ENCODE assay signal across 16 mouse cellular contexts in the genomic region with DNA sequence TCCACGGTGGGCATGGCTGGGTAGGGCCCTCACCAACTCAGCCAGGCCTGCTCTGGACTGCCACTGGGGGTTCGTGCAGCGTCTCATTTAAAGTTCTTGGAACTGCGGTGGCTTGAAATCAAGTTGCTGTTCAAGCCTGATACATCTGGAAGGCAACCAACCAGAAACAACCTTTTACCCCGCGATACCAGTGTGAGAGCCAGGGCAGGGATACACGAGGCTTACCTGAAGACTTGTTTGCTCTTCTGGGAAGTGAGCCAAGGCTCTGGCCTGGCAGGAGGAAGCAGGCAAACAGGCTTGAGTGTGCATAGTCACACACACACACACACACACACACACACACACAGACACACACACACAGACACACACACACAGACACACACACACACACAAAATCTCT. TPM values are rescaled to one million over a fixed set of nuclear protein-coding genes. Genes with fewer than 3 reads are reported as not detected.
DNase-seq lines count a peak whose midpoint lies in the region; ATAC-seq lines count a peak whose summit lies in the region.
"Had no signal": no experiment of that assay in that cellular context is flagged by ENCODE, and none has a peak within 500 bp of the region (broad histone marks: within the 10 kb centered on the region; RNA-seq: fewer than 3 reads in every experiment).

Gene Slc22a1, minus strand, starts transcription at position 184 of the 400 bp plus-strand sequence.

- peaks cover 15% of the 10 kb centered on the region for H3K36me3 ChIP-seq in heart, embryonic 13.5 days
- H3K36me3 ChIP-seq in heart, embryonic 11.5 days (ENCODE audit: control insufficient read depth, insufficient read depth, low read length) = peaks cover under 1% of the 10 kb centered on the region; the same call in 1 of the 2 replicates
- peaks cover 10% of the 10 kb centered on the region for H3K36me3 ChIP-seq in lung, embryonic 15.5 days
- H3K36me3 ChIP-seq in midbrain, embryonic 16.5 days (ENCODE audit: control insufficient read depth, insufficient read depth, low read length) = no peaks in the 10 kb centered on the region; the same call in 1 of the 2 replicates
- H3K36me3 ChIP-seq: liver, embryonic 15.5 days; midbrain, embryonic 15.5 days had no signal

- ATAC-seq in heart, embryonic 13.5 days (ENCODE audit: extremely low read depth, insufficient number of reproducible peaks, low FRiP score, low TSS enrichment) = no peak
- no peak for ATAC-seq in heart, embryonic 11.5 days (replicated peaks; ENCODE audit: insufficient number of reproducible peaks, low FRiP score, low TSS enrichment)
- peak; percentile 48; the same call in 1 of the 2 replicates for ATAC-seq in lung, embryonic 15.5 days (ENCODE audit: borderline replicate concordance, extremely low read depth, low FRiP score, low TSS enrichment)
- ATAC-seq in midbrain, embryonic 16.5 days = no peak
- ATAC-seq: forebrain, embryonic 14.5 days; midbrain, embryonic 15.5 days had no signal

- no peaks in the 10 kb centered on the region for H3K4me1 ChIP-seq in heart, embryonic 13.5 days
- H3K4me1 ChIP-seq in heart, embryonic 11.5 days (ENCODE audit: control insufficient read depth, insufficient read depth, low read length) = no peaks in the 10 kb centered on the region; the same call in 1 of the 2 replicates
- H3K4me1 ChIP-seq in lung, embryonic 15.5 days = no peaks in the 10 kb centered on the region
- H3K4me1 ChIP-seq in midbrain, embryonic 16.5 days (ENCODE audit: control insufficient read depth, insufficient read depth, low read length) = no peaks in the 10 kb centered on the region
- H3K4me1 ChIP-seq: midbrain, embryonic 15.5 days; neural tube, embryonic 15.5 days had no signal

- H3K9ac ChIP-seq in heart, embryonic 13.5 days = no peak within 1 kb of the TSS
- H3K9ac ChIP-seq in heart, embryonic 11.5 days (ENCODE audit: low read depth, low read length) = no peak within 1 kb of the TSS
- no peak within 1 kb of the TSS for H3K9ac ChIP-seq in lung, embryonic 15.5 days
- H3K9ac ChIP-seq in midbrain, embryonic 16.5 days (ENCODE audit: low read depth, low read length) = no peak within 1 kb of the TSS
- H3K9ac ChIP-seq: liver, embryonic 15.5 days; midbrain, embryonic 15.5 days; neural tube, embryonic 15.5 days had no signal

- H3K27ac ChIP-seq in heart, embryonic 13.5 days (replicated peaks) = no peak within 1 kb of the TSS
- H3K27ac ChIP-seq in heart, embryonic 11.5 days (ENCODE audit: low read depth, low read length) = no peak within 1 kb of the TSS
- peak within 1 kb of the TSS; percentile 68 for H3K27ac ChIP-seq in lung, embryonic 15.5 days
- H3K27ac ChIP-seq in midbrain, embryonic 16.5 days (ENCODE audit: low read length) = no peak within 1 kb of the TSS
- H3K27ac ChIP-seq: liver, embryonic 15.5 days; midbrain, embryonic 15.5 days; neural tube, embryonic 15.5 days had no signal

- no peaks in the 10 kb centered on the region for H3K27me3 ChIP-seq in heart, embryonic 13.5 days (replicated peaks)
- H3K27me3 ChIP-seq in heart, embryonic 11.5 days (ENCODE audit: control insufficient read depth, insufficient read depth, low read length) = no peaks in the 10 kb centered on the region
- H3K27me3 ChIP-seq in lung, embryonic 15.5 days = no peaks in the 10 kb centered on the region
- no peaks in the 10 kb centered on the region for H3K27me3 ChIP-seq in midbrain, embryonic 16.5 days (ENCODE audit: control insufficient read depth, insufficient read depth, low read depth, low read length)
- H3K27me3 ChIP-seq: liver, embryonic 15.5 days; midbrain, embryonic 15.5 days; neural tube, embryonic 15.5 days had no signal

- 77% methylated on average over 7 of the region's 7 CpGs for WGBS in heart, embryonic 13.5 days
- 86% methylated on average over 7 of the region's 7 CpGs for WGBS in heart, embryonic 11.5 days (ENCODE audit: insufficient replicate concordance)
- WGBS in lung, embryonic 15.5 days = 67% methylated on average over 7 of the region's 7 CpGs
- WGBS in midbrain, embryonic 16.5 days = 90% methylated on average over 7 of the region's 7 CpGs

- H3K4me3 ChIP-seq in heart, embryonic 13.5 days = no peak within 1 kb of the TSS
- H3K4me3 ChIP-seq in heart, embryonic 11.5 days (ENCODE audit: low read depth, low read length) = no peak within 1 kb of the TSS
- H3K4me3 ChIP-seq in lung, embryonic 15.5 days = no peak within 1 kb of the TSS
- no peak within 1 kb of the TSS for H3K4me3 ChIP-seq in midbrain, embryonic 16.5 days (ENCODE audit: low read depth, low read length)
- H3K4me3 ChIP-seq: liver, embryonic 15.5 days; midbrain, embryonic 15.5 days; neural tube, embryonic 15.5 days had no signal

- H3K4me2 ChIP-seq in heart, embryonic 13.5 days = no peak within 1 kb of the TSS
- H3K4me2 ChIP-seq in heart, embryonic 11.5 days = no peak within 1 kb of the TSS
- no peak within 1 kb of the TSS for H3K4me2 ChIP-seq in lung, embryonic 15.5 days
- H3K4me2 ChIP-seq in midbrain, embryonic 16.5 days (ENCODE audit: low read length) = no peak within 1 kb of the TSS
- H3K4me2 ChIP-seq: liver, embryonic 15.5 days; midbrain, embryonic 15.5 days; neural tube, embryonic 15.5 days had no signal

- H3K9me3 ChIP-seq in heart, embryonic 13.5 days = peaks cover 4% of the 10 kb centered on the region; the same call in 1 of the 2 replicates
- no peaks in the 10 kb centered on the region for H3K9me3 ChIP-seq in heart, embryonic 11.5 days (replicated peaks; ENCODE audit: control insufficient read depth, low read length)
- no peaks in the 10 kb centered on the region for H3K9me3 ChIP-seq in lung, embryonic 15.5 days
- no peaks in the 10 kb centered on the region for H3K9me3 ChIP-seq in midbrain, embryonic 16.5 days (replicated peaks; ENCODE audit: control insufficient read depth, low read length, poor library complexity, severe bottlenecking)
- H3K9me3 ChIP-seq: liver, embryonic 15.5 days; midbrain, embryonic 15.5 days; neural tube, embryonic 15.5 days had no signal

- peak; percentile 22 for DNase-seq in adipocyte (ENCODE audit: low spot score)
- peak; percentile 93 for DNase-seq in kidney, adult 9 months
- DNase-seq in layer of hippocampus, postnatal 25 days (ENCODE audit: extremely low spot score in 1 of 2, low spot score in 1 of 2) = no peak
- no peak for DNase-seq in ovary, adult 18-20 months (ENCODE audit: low spot score)
- DNase-seq: gastrocnemius, postnatal 36 days; right cerebral cortex, postnatal 25 days had no signal

RNA-seq across cellular contexts. Expression of gene Slc22a1, which starts in this region (rescaled TPM):
- 12.0 and 15.1 TPM in 2 replicates for polyA plus RNA-seq in heart, embryonic 13.5 days (2015; fragmentation: Nextera tagmentation; extraction: Ambion mirVana)
- 0.82 and 2.1 TPM in 2 replicates for polyA plus RNA-seq in heart, embryonic 11.5 days (2014; fragmentation: Nextera tagmentation; extraction: Ambion mirVana)
- 6.3 and 11.1 TPM in 2 replicates for polyA plus RNA-seq in lung, embryonic 15.5 days (2015; fragmentation: Nextera tagmentation; extraction: Ambion mirVana)
- polyA plus RNA-seq in midbrain, embryonic 16.5 days (2015; fragmentation: Nextera tagmentation; extraction: Ambion mirVana) = not detected in 2 replicates
- total RNA-seq in layer of hippocampus, postnatal 25 days (2021) = not detected
- total RNA-seq: gastrocnemius, postnatal 36 days had no signal
- polyA plus RNA-seq: embryonic facial prominence, embryonic 11.5 days; forebrain, embryonic 14.5 days; midbrain, embryonic 15.5 days; neural tube, embryonic 15.5 days; testis, adult 2 months had no signal

Comparison
In these comparisons a context has a peak if more than half of its experiments do, and no peak if none do; other contexts are left out.
1. DNase-seq: peak in adipocyte (single experiment) and kidney, adult 9 months (single experiment); none in layer of hippocampus, postnatal 25 days (0 of 2) and ovary, adult 18-20 months (single experiment).